Mouse (Mus musculus) macrophage (primary cell): Measurements from ENCODE around the gene Wiz. TPM values are rescaled to one million over a fixed set of nuclear protein-coding genes. Genes with fewer than 3 reads are reported as not detected.

ENCODE experiments used
- H3K27ac ChIP-seq: fragments of 350-480 bp; formaldehyde crosslinking; 2 replicates; pipeline ENCODE4 v1.9.0; 2021
- H3K36me3 ChIP-seq: fragments of 350-480 bp; formaldehyde crosslinking; 2 replicates; pipeline ENCODE4 v1.9.0; 2021; ENCODE audit errors: inconsistent target
- H3K4me3 ChIP-seq: fragments of 350-480 bp; formaldehyde crosslinking; 2 replicates; pipeline ENCODE4 v1.9.0; 2021; ENCODE audit errors: inconsistent target
- H3K79me2 ChIP-seq: fragments of 350-480 bp; formaldehyde crosslinking; 2 replicates; pipeline ENCODE4 v1.9.0; 2021; ENCODE audit errors: inconsistent target
- WGBS: methylation state at CpG from one replicate; pipeline ENCODE4 v1.1.7; 2026; ENCODE audit warnings: inconsistent platforms; ENCODE audit not compliant: missing documents; 5-methylcytosine and 5-hydroxymethylcytosine counted together
- polyA plus RNA-seq: library from polyadenylated mRNA; stranded (reverse); fragments of 250-400 nt; gene quantifications from 3 replicates; pipeline ENCODE4 v1.2.4, GENCODE M21; 2018; ENCODE audit warnings: inconsistent platforms

Gene Wiz
- polyA plus RNA-seq, 1 experiment from 2014 or later: 20.7 TPM

DNA sequence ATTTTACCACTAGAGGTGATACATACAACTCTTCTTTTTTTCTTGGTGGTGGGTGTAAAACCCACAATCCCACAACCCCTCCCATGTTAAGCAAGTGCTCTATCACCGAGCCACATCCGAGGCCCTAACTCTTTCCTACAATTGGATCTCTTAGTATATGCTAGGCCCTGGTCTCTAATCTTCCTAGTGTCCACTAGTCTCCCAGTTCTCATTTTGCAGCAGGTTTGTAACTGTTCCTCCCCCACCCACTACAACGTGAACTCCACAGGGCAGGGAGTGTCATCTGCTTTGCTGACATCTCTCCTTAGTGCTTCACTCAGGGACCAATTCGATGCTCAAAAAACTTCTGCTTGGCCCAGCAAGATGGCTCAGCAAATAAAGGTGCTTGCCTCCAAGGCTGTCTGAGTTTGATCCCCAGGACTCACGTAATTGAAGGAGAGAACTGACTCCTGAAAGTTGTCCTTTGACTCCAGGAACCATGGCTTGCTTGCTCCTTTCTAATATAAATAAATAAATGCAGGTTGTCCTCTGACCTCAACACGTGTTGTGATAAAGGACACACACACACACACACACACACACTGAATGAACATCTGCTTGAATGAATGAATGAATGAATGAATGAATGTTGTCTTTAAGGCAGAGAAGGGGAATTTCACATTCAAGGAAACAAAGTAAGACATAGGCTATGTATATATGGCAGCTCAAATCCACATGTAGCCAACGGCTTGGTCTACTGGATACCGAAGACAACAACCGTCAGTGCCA is 13.0 kb upstream of the Wiz start:
- Histone ChIP-seq H3K79me2 (peaks cover 6% of the 10 kb centered on the region; the same call in 1 of the 2 replicates), H3K4me3 (peak overlapping the region; percentile 58), H3K27ac (peak overlapping the region; percentile 66), H3K36me3 (peaks cover 2% of the 10 kb centered on the region; the same call in 1 of the 2 replicates)
- 26% methylated on average over 9 of the region's 9 CpGs for WGBS

DNA sequence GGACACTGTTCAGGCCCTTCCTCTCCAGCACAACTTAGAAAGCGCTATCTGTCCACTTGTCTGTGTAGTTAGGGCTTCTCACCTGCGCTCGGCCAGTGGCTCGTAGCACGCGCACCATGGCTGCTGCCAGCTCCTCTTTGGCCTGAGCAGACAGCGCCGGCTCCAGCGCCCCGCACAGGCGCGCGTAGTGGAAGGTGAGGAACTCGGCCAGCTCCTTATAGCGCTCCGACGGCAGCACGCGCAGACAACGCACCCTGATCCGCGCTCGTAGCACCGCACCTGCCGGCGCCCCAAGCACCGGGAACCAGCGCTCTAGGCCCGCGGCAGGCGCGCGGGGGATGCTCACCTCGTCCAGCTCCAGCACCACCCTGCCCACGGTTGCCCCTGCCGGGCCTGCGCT is 7.0 kb upstream of the Wiz start:
- Histone ChIP-seq H3K36me3 (peaks cover 32% of the 10 kb centered on the region; the same call in 1 of the 2 replicates), H3K27ac (no peak overlapping the region), H3K79me2 (no peaks in the 10 kb centered on the region), H3K4me3 (no peak overlapping the region)
- 94% methylated on average over 27 of the region's 37 CpGs for WGBS

DNA sequence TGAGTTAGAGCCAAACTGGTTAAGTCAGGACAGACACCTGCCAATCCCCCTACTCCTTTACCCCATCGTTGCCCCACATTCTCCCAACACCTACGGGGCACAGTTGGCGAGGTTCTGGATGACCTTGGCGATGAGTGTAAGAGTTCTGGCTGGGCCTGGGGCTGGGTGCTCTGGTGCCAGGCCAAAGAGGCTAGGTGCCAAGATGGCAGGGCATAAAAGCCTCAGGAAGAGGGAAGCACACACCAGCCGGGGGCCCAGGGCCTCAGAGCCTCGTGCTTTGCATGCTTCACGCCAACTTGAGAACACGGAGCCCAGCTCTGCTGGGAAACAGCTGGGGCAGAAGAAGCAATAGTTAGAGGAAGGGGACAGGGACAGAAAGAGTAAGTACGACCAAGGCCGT is 4.7 kb upstream of the Wiz start:
- no peaks in the 10 kb centered on the region for H3K79me2 ChIP-seq
- H3K4me3 ChIP-seq: no peak overlapping the region
- no peak overlapping the region for H3K27ac ChIP-seq
- peaks cover 32% of the 10 kb centered on the region; the same call in 1 of the 2 replicates for H3K36me3 ChIP-seq
- 97% methylated on average over 10 of the region's 10 CpGs for WGBS

DNA sequence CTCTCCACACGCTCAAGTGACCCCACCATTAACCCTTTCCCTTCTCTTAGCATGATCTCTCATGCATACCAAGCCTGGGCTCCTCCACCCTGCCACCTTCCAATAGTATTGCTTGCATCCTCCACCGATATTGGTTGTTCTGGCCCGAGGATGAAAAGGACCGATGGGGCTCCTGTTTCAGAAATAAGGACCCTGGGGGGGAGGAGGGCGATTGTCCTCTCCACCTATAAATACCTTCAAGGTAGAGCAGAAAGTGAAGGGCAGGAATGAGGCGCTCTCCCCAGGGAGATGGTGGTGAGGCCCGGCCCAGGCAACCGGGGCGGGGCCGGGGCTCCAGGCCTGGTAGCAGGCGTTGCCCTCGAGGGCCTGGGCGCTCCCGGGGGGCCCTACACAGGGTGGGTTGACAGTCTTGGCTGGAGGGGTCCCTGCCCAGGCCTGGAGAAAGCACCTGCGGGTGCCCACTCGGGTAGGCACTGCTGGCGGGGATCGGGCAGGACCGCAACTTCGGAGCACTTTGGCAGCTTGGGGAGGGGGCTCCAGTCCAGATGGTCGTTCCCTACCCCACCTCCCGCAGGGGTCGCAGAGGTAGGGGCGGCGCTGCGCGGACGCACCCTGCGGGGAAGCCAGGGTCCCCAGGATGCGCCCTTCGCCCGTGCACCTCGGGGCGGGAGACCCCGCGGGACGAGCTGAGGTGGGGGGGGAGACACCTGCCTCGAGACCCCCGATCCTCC is 704 bp downstream of the Wiz start:
- H3K36me3 ChIP-seq: peaks cover 14% of the 10 kb centered on the region; the same call in 1 of the 2 replicates
- H3K27ac ChIP-seq: no peak overlapping the region
- peak overlapping the region; percentile 20; the same call in 1 of the 2 replicates for H3K4me3 ChIP-seq
- WGBS: 5% methylated on average over 32 of the region's 39 CpGs
- H3K79me2 ChIP-seq: no peaks in the 10 kb centered on the region

GRCm38 (mm10) chr17:32387986-32388369 is 1.3 kb downstream of the Wiz start:
- H3K27ac ChIP-seq: no peak overlapping the region
- H3K4me3 ChIP-seq: peak overlapping the region; percentile 20; the same call in 1 of the 2 replicates
- H3K79me2 ChIP-seq: no peaks in the 10 kb centered on the region

DNA sequence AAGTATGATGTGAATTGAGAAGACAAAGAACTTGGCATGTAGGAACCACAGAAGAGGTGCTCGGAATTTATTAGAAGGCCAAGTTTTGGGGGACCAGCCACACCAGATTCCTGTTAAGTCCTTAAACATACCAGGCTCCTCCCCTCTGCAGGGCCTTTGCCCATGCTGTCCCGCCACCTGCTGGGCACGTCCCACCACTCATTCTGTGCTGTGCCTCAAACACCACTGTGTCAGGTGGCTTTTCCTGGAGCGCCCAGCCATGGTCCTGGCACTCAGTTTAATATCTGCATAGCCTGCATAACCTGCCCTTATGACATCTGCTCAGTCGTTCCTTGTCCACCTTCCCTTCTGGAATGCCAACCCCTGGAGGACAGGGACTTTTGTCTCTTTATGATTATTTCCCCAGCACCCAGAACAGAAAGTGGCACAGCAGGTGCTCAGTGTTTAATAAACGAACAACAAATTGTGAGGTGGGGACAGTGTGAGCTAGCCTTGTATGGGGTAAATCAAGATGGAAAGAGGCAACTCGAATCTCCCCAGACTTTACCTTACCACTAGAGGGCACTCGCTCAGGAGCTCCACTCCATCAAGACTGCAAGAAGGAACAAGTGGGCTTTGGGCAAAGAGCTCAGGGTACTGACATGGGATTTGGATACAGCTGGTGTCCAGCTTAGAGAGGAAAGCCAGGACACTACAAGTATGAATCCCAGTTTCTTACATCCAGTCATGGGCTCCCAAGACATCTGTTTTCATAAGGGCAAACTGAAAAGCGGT is 2.4 kb downstream of the Wiz start:
- no peaks in the 10 kb centered on the region for H3K79me2 ChIP-seq
- H3K4me3 ChIP-seq: no peak overlapping the region
- no peak overlapping the region for H3K27ac ChIP-seq
- peaks cover 12% of the 10 kb centered on the region; the same call in 1 of the 2 replicates for H3K36me3 ChIP-seq
- WGBS: 68% methylated on average over 7 of the region's 9 CpGs

More at GRCm38 (mm10) chr17:32387986-32388369, 1.3 kb downstream of the Wiz start:
- peaks cover 12% of the 10 kb centered on the region; the same call in 1 of the 2 replicates for H3K36me3 ChIP-seq
- 84% methylated on average over 7 of the region's 7 CpGs for WGBS

DNA sequence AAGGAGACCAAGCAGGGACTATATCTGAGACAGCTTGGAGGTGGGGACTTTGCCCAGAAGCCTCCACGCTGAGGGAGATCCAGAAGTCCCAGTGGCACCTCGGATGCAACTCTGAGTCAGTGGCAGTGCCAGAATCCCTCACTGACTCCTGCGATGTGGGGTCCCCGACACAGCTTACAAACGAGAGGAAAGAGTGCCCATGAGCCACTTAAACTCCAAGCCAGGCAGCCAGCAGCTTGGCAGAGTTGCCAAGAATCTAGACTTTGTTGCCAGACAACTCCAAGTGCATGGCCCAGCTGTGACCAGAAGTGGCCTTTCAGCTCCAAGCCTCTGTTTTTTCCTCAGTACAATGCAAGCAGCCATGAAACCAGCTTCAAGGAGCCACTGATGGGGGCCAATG is 5.6 kb downstream of the Wiz start:
- peaks cover 12% of the 10 kb centered on the region; the same call in 1 of the 2 replicates for H3K36me3 ChIP-seq
- 94% methylated on average over 5 of the region's 5 CpGs for WGBS
- no peaks in the 10 kb centered on the region for H3K79me2 ChIP-seq
- H3K4me3 ChIP-seq: no peak overlapping the region
- H3K27ac ChIP-seq: no peak overlapping the region

- H3K4me3 ChIP-seq: no peak overlapping the region
- H3K27ac ChIP-seq: no peak overlapping the region
- WGBS: 92% methylated on average over 6 of the region's 7 CpGs
- H3K79me2 ChIP-seq: no peaks in the 10 kb centered on the region
- H3K36me3 ChIP-seq: peaks cover 12% of the 10 kb centered on the region; the same call in 1 of the 2 replicates
Observed at GRCm38 (mm10) chr17:32382576-32382975, 6.7 kb downstream of the Wiz start.

- peaks cover 4% of the 10 kb centered on the region; the same call in 1 of the 2 replicates for H3K36me3 ChIP-seq
- H3K79me2 ChIP-seq: no peaks in the 10 kb centered on the region
- no peak overlapping the region for H3K4me3 ChIP-seq
- WGBS: 95% methylated on average over 2 of the region's 2 CpGs
- H3K27ac ChIP-seq: no peak overlapping the region
Observed at GRCm38 (mm10) chr17:32378786-32379185, 10.5 kb downstream of the Wiz start.

- 99% methylated on average over 9 of the region's 9 CpGs for WGBS
- no peaks in the 10 kb centered on the region for H3K36me3 ChIP-seq
- no peak overlapping the region for H3K27ac ChIP-seq
- no peak overlapping the region for H3K4me3 ChIP-seq
- no peaks in the 10 kb centered on the region for H3K79me2 ChIP-seq
Observed at GRCm38 (mm10) chr17:32377137-32377536, 12.1 kb downstream of the Wiz start.

- Histone ChIP-seq H3K36me3 (no peaks in the 10 kb centered on the region), H3K27ac (no peak overlapping the region), H3K4me3 (no peak overlapping the region), H3K79me2 (no peaks in the 10 kb centered on the region)
- WGBS: 92% methylated on average over 6 of the region's 15 CpGs
Observed at GRCm38 (mm10) chr17:32376475-32376874, 12.8 kb downstream of the Wiz start.

DNA sequence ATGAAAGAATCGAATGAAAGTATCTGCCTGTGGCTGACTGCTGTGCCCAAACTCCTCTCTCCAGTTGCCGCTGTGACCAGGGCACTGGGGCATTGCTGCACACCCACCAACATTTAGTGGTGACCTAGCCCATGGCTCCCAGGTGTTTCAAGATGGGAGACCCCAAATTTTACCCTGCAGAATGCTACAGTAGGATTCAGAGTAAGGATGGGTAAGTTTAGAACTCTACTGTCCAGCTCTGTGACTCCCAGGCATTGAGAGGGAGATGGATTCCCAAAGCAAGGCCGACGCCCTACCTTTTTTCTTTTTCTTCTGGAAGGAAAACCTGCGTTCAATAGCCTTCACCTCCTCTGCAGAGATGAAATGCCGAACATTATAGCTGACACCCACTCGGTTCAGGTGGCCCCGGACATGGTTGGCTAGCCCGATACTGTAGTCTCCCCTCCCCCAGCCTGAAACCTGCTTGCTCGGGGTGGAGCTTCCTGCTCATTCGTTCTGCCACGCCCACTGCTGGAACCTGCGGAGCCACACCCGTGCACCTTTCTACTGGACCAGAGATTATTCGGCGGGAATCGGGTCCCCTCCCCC is 20.2 kb downstream of the Wiz start:
- no peaks in the 10 kb centered on the region for H3K36me3 ChIP-seq
- no peaks in the 10 kb centered on the region for H3K79me2 ChIP-seq
- WGBS: 59% methylated on average over 6 of the region's 17 CpGs
- no peak overlapping the region for H3K27ac ChIP-seq
- H3K4me3 ChIP-seq: no peak overlapping the region

- H3K79me2 ChIP-seq: peaks cover 12% of the 10 kb centered on the region
- no peak overlapping the region for H3K4me3 ChIP-seq
- no peaks in the 10 kb centered on the region for H3K36me3 ChIP-seq
- WGBS: 95% methylated on average over 11 of the region's 11 CpGs
- no peak overlapping the region for H3K27ac ChIP-seq
Observed at GRCm38 (mm10) chr17:32367706-32368105, 21.5 kb downstream of the Wiz start.

- Histone ChIP-seq H3K27ac (no peak overlapping the region), H3K79me2 (peaks cover 30% of the 10 kb centered on the region), H3K36me3 (peaks cover 7% of the 10 kb centered on the region; the same call in 1 of the 2 replicates), H3K4me3 (no peak overlapping the region)
- WGBS: 100% methylated on average over 1 of the region's 1 CpGs
Observed at GRCm38 (mm10) chr17:32365296-32365695, 23.9 kb downstream of the Wiz start.
